Mouse (Mus musculus) brain, embryonic 14.5 days (tissue): Measurements from ENCODE around the gene Ryr1. TPM values are rescaled to one million over a fixed set of nuclear protein-coding genes. Genes with fewer than 3 reads are reported as not detected.
A peak's percentile ranks its signal among the peaks of the same experiment; 100 is the strongest.

Source experiments
- DNase-seq: peaks from one replicate; pipeline ENCODE4 v3.0.0-alpha.2; 2011; ENCODE audit warnings: low read depth
- CTCF ChIP-seq: fragments of 200-500 bp; IDR thresholded peaks from 2 replicates; pipeline ENCODE4 v1.5.1; 2012; ENCODE audit warnings: inconsistent platforms, mild to moderate bottlenecking, moderate library complexity, borderline replicate concordance; ENCODE audit not compliant: insufficient read depth, insufficient read length; ENCODE audit errors: extremely low read depth
- POLR2A ChIP-seq: fragments of 200-500 bp; IDR thresholded peaks from 2 replicates; pipeline ENCODE4 v1.6.1; 2012; ENCODE audit warnings: mild to moderate bottlenecking, inconsistent platforms, borderline replicate concordance; ENCODE audit not compliant: poor library complexity, insufficient read depth, insufficient read length, severe bottlenecking; ENCODE audit errors: extremely low read depth
- polyA plus RNA-seq: library from polyadenylated mRNA; depleted of rRNA; stranded (reverse); fragments of >200 nt; gene quantifications from 2 replicates; pipeline ENCODE4 v1.2.3, GENCODE M21; 2012; rRNA removed

Ryr1 gene
- polyA plus RNA-seq: 6.3 and 9.1 TPM in 2 replicates

GRCm38 (mm10) chr7:29124970-29125369 lies at the start of gene Ryr1:
Ryr1 (minus strand) TSS chr7:29125179.
- DNase-seq: peak; percentile 78
- TF ChIP-seq POLR2A (no peak), CTCF (no peak)

DNA sequence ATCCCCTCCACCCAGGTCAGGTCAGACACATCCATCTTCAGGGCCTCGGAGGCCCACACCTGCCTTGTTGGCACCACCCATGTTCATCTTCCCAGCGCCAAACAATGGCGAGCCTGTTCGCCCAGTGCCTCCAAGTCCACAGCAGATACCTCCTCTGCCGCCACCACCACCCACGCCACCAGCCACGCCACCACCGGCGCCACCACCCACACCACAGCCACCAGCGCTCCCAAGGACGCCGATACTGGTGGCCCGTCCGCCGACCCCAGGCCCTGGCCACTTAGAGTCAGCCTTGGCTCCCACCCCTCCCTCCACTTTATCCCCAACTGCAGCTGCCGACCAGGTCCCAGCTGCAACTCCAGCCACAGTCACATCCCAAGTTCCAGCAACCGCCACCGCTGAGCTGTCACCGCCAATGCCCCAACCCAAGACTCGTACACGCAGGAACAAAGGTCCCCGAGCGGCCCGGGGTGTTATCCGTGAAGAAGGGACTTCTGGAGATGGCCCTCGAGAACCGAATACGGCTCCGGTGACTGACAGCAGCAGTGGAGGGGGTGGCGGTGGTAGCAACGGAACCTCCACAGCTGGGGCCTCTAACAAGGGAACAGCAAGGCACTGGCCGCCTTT lies 47.5 kb upstream of the Ryr1 start:
- TF ChIP-seq POLR2A (no peak), CTCF (no peak)

DNA sequence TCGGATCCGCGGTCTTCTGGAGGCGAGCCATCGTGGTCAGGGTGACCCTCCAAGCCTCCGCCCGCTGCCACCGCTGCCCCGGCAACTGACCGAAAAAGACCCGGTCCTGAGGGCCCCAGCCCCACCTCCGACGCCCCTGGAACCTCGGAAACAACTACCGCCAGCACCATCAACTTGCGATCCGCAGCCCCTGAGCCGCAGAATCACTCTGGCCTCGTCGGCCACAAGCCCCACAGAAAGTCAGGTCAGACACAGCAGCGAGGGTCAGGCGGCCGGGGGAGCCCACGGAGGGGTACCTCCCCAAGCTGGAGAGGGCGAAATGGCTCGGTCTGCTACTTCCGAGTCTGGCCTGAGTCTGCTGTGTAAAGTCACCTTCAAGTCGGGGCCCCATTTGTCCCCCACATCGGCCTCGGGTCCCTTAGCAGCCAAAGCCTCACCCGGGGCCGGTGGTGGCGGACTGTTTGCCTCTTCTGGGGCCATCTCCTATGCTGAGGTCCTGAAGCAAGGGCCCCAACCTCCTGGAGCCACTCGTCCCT lies 46.7 kb upstream of the Ryr1 start:
- no peak for TF ChIP-seq POLR2A
- TF ChIP-seq CTCF: no peak
- peak; percentile 2 for DNase-seq

More for the DNA sequence above, 47.5 kb upstream of the Ryr1 start:
- DNase-seq: peak; percentile 10

- TF ChIP-seq POLR2A (no peak), CTCF (no peak)
- DNase-seq: peak; percentile 32
Measured at GRCm38 (mm10) chr7:29170755-29171561, 46.0 kb upstream of the Ryr1 start.

DNA sequence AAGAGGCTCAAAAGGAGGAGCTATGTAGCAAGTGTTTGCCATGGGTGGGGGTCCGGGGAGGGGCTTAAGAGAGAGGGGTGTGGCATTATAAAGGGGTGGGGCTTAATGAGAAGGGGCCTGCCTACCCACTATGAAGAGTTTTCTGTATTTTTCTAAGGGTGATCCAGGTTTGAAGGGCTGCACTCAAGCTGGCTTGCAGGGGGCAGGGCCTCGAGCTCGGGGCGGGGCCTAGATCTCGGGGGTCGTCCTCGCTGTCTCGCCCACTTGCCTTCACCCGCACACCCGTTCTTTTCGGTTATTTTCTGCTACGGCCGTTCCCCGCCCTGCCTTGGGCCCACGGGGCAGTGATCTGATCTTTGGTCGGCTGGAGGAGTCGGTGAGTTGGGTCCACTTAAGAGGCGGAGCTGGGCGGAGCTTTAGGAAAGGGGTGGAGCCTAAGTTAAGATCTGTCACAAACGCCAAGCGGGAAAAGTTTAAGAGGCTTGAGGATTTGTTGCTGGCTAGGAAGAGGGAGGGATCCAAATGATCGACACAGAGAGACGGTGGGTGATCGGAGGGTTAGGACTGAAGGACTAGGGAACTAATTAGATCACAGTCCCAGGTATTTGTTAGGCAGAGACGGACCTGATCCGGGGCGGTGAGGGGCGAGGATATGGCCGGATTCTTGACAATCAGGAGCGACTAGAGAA lies 45.2 kb upstream of the Ryr1 start, which contains the start of the genes Ggn and Spred3:
Ggn (plus strand) TSS at position 145 of the 689 bp plus-strand sequence.
Spred3 (minus strand) TSS at position 346 of the 689 bp plus-strand sequence.
- TF ChIP-seq POLR2A (no peak), CTCF (no peak)

GRCm38 (mm10) chr7:29169231-29170065 lies 44.5 kb upstream of the Ryr1 start:
- TF ChIP-seq CTCF: no peak

More for the DNA sequence above, 45.2 kb upstream of the Ryr1 start, which contains the start of the genes Ggn and Spred3:
- peak; percentile 75 for DNase-seq

GRCm38 (mm10) chr7:29168791-29169230 lies 43.8 kb upstream of the Ryr1 start:
- TF ChIP-seq POLR2A (no peak), CTCF (no peak)
- DNase-seq: peak; percentile 78

More at GRCm38 (mm10) chr7:29169231-29170065, 44.5 kb upstream of the Ryr1 start:
- peak; percentile 94 for DNase-seq

DNA sequence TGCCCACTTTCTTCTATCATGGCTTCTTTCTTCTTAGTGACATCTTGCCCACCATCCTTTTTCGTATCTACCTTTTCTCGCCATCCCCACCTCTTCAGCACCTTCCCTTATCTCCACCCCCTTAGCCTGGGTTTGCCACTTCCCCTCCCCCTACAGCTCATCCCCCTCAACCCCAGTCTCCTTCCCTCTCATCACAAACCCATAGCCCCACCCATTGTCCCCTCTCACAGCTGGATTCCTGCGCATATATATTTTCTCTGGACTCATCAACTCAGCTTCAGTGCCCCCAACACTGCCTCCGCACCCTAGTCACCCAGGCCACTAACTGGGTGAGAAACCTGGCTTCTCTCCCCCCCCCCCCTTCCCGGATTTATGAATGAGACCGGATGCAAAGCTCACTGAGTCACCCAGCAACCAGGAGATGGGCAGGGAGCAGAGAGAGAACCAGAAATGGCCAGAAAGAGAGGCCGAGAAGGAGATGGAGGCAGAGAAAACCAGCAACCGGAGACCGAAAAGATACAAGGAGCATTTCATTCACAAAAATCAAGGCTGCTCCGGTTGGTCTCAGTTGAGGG lies 43.2 kb upstream of the Ryr1 start:
- DNase-seq: no peak
- TF ChIP-seq POLR2A (no peak), CTCF (no peak)

- TF ChIP-seq POLR2A: no peak
- TF ChIP-seq CTCF: no peak
- no peak for DNase-seq
Measured at GRCm38 (mm10) chr7:29167656-29168055, 42.7 kb upstream of the Ryr1 start.

GRCm38 (mm10) chr7:29162750-29163525 lies 38.0 kb upstream of the Ryr1 start:
- DNase-seq: no peak
- TF ChIP-seq POLR2A: no peak
- no peak for TF ChIP-seq CTCF

DNA sequence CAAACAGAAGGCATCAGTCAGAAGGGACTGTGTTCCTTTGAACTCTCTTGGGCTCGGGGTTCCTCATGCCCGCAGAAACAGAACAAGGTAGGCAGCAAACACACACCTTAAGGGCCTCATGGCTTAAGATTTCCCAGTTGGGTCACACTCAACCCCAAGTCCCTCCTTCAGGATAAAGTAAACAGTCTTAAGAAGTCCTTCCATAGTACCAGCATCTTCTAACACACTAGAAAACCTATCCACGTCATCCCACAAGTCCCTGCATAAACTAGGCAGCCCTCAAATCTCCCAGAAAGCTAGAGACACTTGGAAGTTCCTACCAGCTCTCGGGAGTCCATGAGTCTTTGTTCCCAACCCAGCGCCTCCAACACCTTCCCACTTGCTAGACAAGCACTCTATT lies 37.3 kb upstream of the Ryr1 start:
- TF ChIP-seq POLR2A (no peak), CTCF (no peak)
- DNase-seq: no peak

- DNase-seq: peak; percentile 30
- TF ChIP-seq CTCF (no peak), POLR2A (no peak)
Measured at GRCm38 (mm10) chr7:29158264-29158663, 33.3 kb upstream of the Ryr1 start.
